Mouse (Mus musculus) megakaryocyte-erythroid progenitor cell, adult 5-6 weeks (primary cell): ENCODE data around the gene Zfp148. TPM values are rescaled to one million over a fixed set of nuclear protein-coding genes. Genes with fewer than 3 reads are reported as not detected.

Source experiments
- ATAC-seq: replicated peaks from 2 replicates; pipeline ENCODE4 v1.8.0; 2016; ENCODE audit warnings: mild to moderate bottlenecking, inconsistent platforms; ENCODE audit not compliant: severe bottlenecking, poor library complexity, low FRiP score, low TSS enrichment
- total RNA-seq, 2 experiments: library from RNA; stranded (forward) in 1 of 2; stranded (reverse) in 1 of 2; fragments of 200-1000, 215-1000 nt in 1 of 2; fragments of >200 nt in 1 of 2; fragmentation: Nextera tagmentation in 1 of 2; gene quantifications; 2 replicates each; pipeline ENCODE4 v1.2.3; 2014 to 2017

Zfp148 gene
- total RNA-seq, 2 experiments from 2014 or later = 23.8 to 25.8 TPM

GRCm38 (mm10) chr16:33516807-33517565, 136.3 kb downstream of the Zfp148 start, which contains the start of gene Slc12a8:
TSS of gene Slc12a8 (plus strand) at chr16:33517328.
- no peak for ATAC-seq

GRCm38 (mm10) chr16:33517627-33518026, 137.0 kb downstream of the Zfp148 start:
- ATAC-seq = no peak

- no peak for ATAC-seq
Observed at GRCm38 (mm10) chr16:33518236-33518635, 137.6 kb downstream of the Zfp148 start.

- no peak for ATAC-seq
Observed at GRCm38 (mm10) chr16:33519916-33520568, 139.4 kb downstream of the Zfp148 start.

- ATAC-seq = no peak
Observed at GRCm38 (mm10) chr16:33522516-33522915, 141.9 kb downstream of the Zfp148 start.

- no peak for ATAC-seq
Observed at GRCm38 (mm10) chr16:33523571-33523970, 142.9 kb downstream of the Zfp148 start.

- no peak for ATAC-seq
Observed at GRCm38 (mm10) chr16:33529502-33530454, 149.1 kb downstream of the Zfp148 start.

GRCm38 (mm10) chr16:33531184-33531583, 150.5 kb downstream of the Zfp148 start:
- ATAC-seq = no peak

GRCm38 (mm10) chr16:33536456-33536855, 155.8 kb downstream of the Zfp148 start:
- no peak for ATAC-seq

GRCm38 (mm10) chr16:33537499-33538225, 157.0 kb downstream of the Zfp148 start:
- no peak for ATAC-seq

- ATAC-seq = no peak
Observed at GRCm38 (mm10) chr16:33544346-33544745, 163.7 kb downstream of the Zfp148 start.

GRCm38 (mm10) chr16:33545530-33545929, 164.9 kb downstream of the Zfp148 start:
- ATAC-seq = no peak

GRCm38 (mm10) chr16:33553689-33554342, 173.2 kb downstream of the Zfp148 start:
- no peak for ATAC-seq

Other genes starting within 250 kb of the Zfp148 start
- gene Osbpl11, start 195.8 kb upstream of the Zfp148 start, total RNA-seq (2014; fragmentation: Nextera tagmentation) = 7.4 and 10.7 TPM in 2 replicates
- gene Osbpl11, start 195.8 kb upstream of the Zfp148 start, total RNA-seq (2017) = 10.9 and 12.5 TPM in 2 replicates
- 24.0 and 36.4 TPM in 2 replicates for gene Snx4, start 129.4 kb upstream of the Zfp148 start, total RNA-seq (2014; fragmentation: Nextera tagmentation)
- gene Snx4, start 129.4 kb upstream of the Zfp148 start, total RNA-seq (2017) = 47.9 and 56.7 TPM in 2 replicates
- not detected in 2 replicates for gene Slc12a8, start 136.5 kb downstream of the Zfp148 start, total RNA-seq (2014; fragmentation: Nextera tagmentation)
- gene Slc12a8, start 136.5 kb downstream of the Zfp148 start, total RNA-seq (2017) = not detected in 2 replicates